In genomic region chr11:108606036-108606435, GRCm38 (mm10) we compare ENCODE assay signal across 15 mouse cellular contexts.
DNase-seq lines count a peak whose midpoint lies in the region; ATAC-seq lines count a peak whose summit lies in the region.
"Had no signal": no experiment of that assay in that cellular context is flagged by ENCODE, and none has a peak within 500 bp of the region (broad histone marks: within the 10 kb centered on the region; RNA-seq: fewer than 3 reads in every experiment).

No protein-coding gene starts in this region.

- H3K27ac ChIP-seq in hindbrain, embryonic 15.5 days (replicated peaks): peak overlapping the region; percentile 88
- H3K27ac ChIP-seq in hindbrain, embryonic 11.5 days (ENCODE audit: low read depth, low read length): no peak overlapping the region
- H3K27ac ChIP-seq in forebrain, embryonic 12.5 days: peak overlapping the region; percentile 61
- peak overlapping the region; percentile 63 for H3K27ac ChIP-seq in midbrain, embryonic 10.5 days (replicated peaks)
- H3K27ac ChIP-seq in neural tube, embryonic 15.5 days (replicated peaks): no peak overlapping the region; the same call in 1 of the 2 replicates
- H3K27ac ChIP-seq: embryonic facial prominence, embryonic 15.5 days had no signal

- H3K9ac ChIP-seq in hindbrain, embryonic 15.5 days: no peak overlapping the region
- no peak overlapping the region for H3K9ac ChIP-seq in hindbrain, embryonic 11.5 days (ENCODE audit: low read depth, low read length)
- H3K9ac ChIP-seq in forebrain, embryonic 12.5 days: no peak overlapping the region
- H3K9ac ChIP-seq in neural tube, embryonic 15.5 days (replicated peaks): no peak overlapping the region
- H3K9ac ChIP-seq: embryonic facial prominence, embryonic 15.5 days had no signal

- H3K9me3 ChIP-seq in hindbrain, embryonic 15.5 days: no peaks in the 10 kb centered on the region
- no peaks in the 10 kb centered on the region for H3K9me3 ChIP-seq in hindbrain, embryonic 11.5 days (ENCODE audit: control insufficient read depth, low read length)
- no peaks in the 10 kb centered on the region for H3K9me3 ChIP-seq in forebrain, embryonic 12.5 days
- H3K9me3 ChIP-seq in midbrain, embryonic 10.5 days (replicated peaks): no peaks in the 10 kb centered on the region
- no peaks in the 10 kb centered on the region for H3K9me3 ChIP-seq in neural tube, embryonic 15.5 days (replicated peaks)
- H3K9me3 ChIP-seq: embryonic facial prominence, embryonic 15.5 days had no signal

- WGBS in hindbrain, embryonic 15.5 days: 74% methylated on average over 11 of the region's 11 CpGs
- 90% methylated on average over 11 of the region's 11 CpGs for WGBS in hindbrain, embryonic 11.5 days
- 76% methylated on average over 11 of the region's 11 CpGs for WGBS in forebrain, embryonic 12.5 days
- 82% methylated on average over 11 of the region's 11 CpGs for WGBS in midbrain, embryonic 10.5 days
- WGBS in neural tube, embryonic 15.5 days: 82% methylated on average over 11 of the region's 11 CpGs

- no peaks in the 10 kb centered on the region for H3K36me3 ChIP-seq in hindbrain, embryonic 15.5 days
- no peaks in the 10 kb centered on the region for H3K36me3 ChIP-seq in hindbrain, embryonic 11.5 days (ENCODE audit: control insufficient read depth, insufficient read depth, low read length)
- no peaks in the 10 kb centered on the region for H3K36me3 ChIP-seq in forebrain, embryonic 12.5 days (replicated peaks)
- H3K36me3 ChIP-seq in midbrain, embryonic 10.5 days: no peaks in the 10 kb centered on the region
- H3K36me3 ChIP-seq in neural tube, embryonic 15.5 days: no peaks in the 10 kb centered on the region
- H3K36me3 ChIP-seq: embryonic facial prominence, embryonic 15.5 days had no signal

- DNase-seq in hindbrain, embryonic 11.5 days (ENCODE audit: low spot score): no peak
- no peak for DNase-seq in midbrain, embryonic 10.5 days (ENCODE audit: low spot score)
- DNase-seq in ovary, postnatal 36 days (ENCODE audit: low spot score): no peak
- DNase-seq in thymus, postnatal 0 days (ENCODE audit: low spot score): no peak
- DNase-seq: adrenal gland, adult 8-10 months; gastrocnemius, postnatal 10 days; heart, adult 18-20 months; kidney, adult 18-20 months; kidney, postnatal 14 days; layer of hippocampus, adult 9-11 months; thymus, postnatal 4 days had no signal

- peak overlapping the region; percentile 28 for H3K4me3 ChIP-seq in hindbrain, embryonic 15.5 days
- no peak overlapping the region for H3K4me3 ChIP-seq in hindbrain, embryonic 11.5 days (ENCODE audit: low read depth, low read length)
- peak overlapping the region; percentile 19 for H3K4me3 ChIP-seq in forebrain, embryonic 12.5 days (replicated peaks)
- H3K4me3 ChIP-seq in midbrain, embryonic 10.5 days: peak overlapping the region; percentile 18; the same call in 1 of the 2 replicates
- H3K4me3 ChIP-seq in neural tube, embryonic 15.5 days (replicated peaks): peak overlapping the region; percentile 15
- H3K4me3 ChIP-seq: embryonic facial prominence, embryonic 15.5 days had no signal

- H3K4me1 ChIP-seq in hindbrain, embryonic 15.5 days (replicated peaks): peaks cover 8% of the 10 kb centered on the region
- no peaks in the 10 kb centered on the region for H3K4me1 ChIP-seq in hindbrain, embryonic 11.5 days (replicated peaks; ENCODE audit: control insufficient read depth, insufficient read depth, low read length)
- H3K4me1 ChIP-seq in forebrain, embryonic 12.5 days: peaks cover 4% of the 10 kb centered on the region; the same call in 1 of the 2 replicates
- peaks cover 16% of the 10 kb centered on the region for H3K4me1 ChIP-seq in midbrain, embryonic 10.5 days
- H3K4me1 ChIP-seq in neural tube, embryonic 15.5 days: peaks cover 5% of the 10 kb centered on the region; the same call in 1 of the 2 replicates
- H3K4me1 ChIP-seq: embryonic facial prominence, embryonic 15.5 days had no signal

- peak; percentile 81 for ATAC-seq in hindbrain, embryonic 15.5 days (ENCODE audit: low FRiP score, low read depth)
- ATAC-seq in hindbrain, embryonic 11.5 days (ENCODE audit: low FRiP score): no peak
- ATAC-seq in forebrain, embryonic 12.5 days (ENCODE audit: low FRiP score): no peak
- no peak for ATAC-seq in neural tube, embryonic 15.5 days (ENCODE audit: low FRiP score)

- peak overlapping the region; percentile 39 for H3K4me2 ChIP-seq in hindbrain, embryonic 15.5 days
- no peak overlapping the region for H3K4me2 ChIP-seq in hindbrain, embryonic 11.5 days (replicated peaks; ENCODE audit: low read depth, low read length)
- no peak overlapping the region for H3K4me2 ChIP-seq in forebrain, embryonic 12.5 days
- H3K4me2 ChIP-seq in neural tube, embryonic 15.5 days: 0 out of 2 replicates have a peak overlapping the region, but pooled peaks have one; percentile 11
- H3K4me2 ChIP-seq: embryonic facial prominence, embryonic 15.5 days had no signal

- no peaks in the 10 kb centered on the region for H3K27me3 ChIP-seq in hindbrain, embryonic 15.5 days
- H3K27me3 ChIP-seq in hindbrain, embryonic 11.5 days (ENCODE audit: control insufficient read depth, insufficient read depth, low read length): no peaks in the 10 kb centered on the region
- no peaks in the 10 kb centered on the region for H3K27me3 ChIP-seq in forebrain, embryonic 12.5 days
- no peaks in the 10 kb centered on the region for H3K27me3 ChIP-seq in midbrain, embryonic 10.5 days (ENCODE audit: low read depth, poor library complexity, severe bottlenecking)
- H3K27me3 ChIP-seq in neural tube, embryonic 15.5 days (replicated peaks): no peaks in the 10 kb centered on the region
- H3K27me3 ChIP-seq: embryonic facial prominence, embryonic 15.5 days had no signal

Comparison
In these comparisons a context has a peak if more than half of its experiments do, and no peak if none do; other contexts are left out.
1. H3K27ac ChIP-seq: peak in hindbrain, embryonic 15.5 days (single experiment), forebrain, embryonic 12.5 days (single experiment) and midbrain, embryonic 10.5 days (single experiment); none in hindbrain, embryonic 11.5 days (single experiment) and neural tube, embryonic 15.5 days (single experiment).
2. H3K4me2 ChIP-seq: peak in hindbrain, embryonic 15.5 days (single experiment) and neural tube, embryonic 15.5 days (single experiment); none in hindbrain, embryonic 11.5 days (single experiment) and forebrain, embryonic 12.5 days (single experiment).